Mouse (Mus musculus): ENCODE measurements around the gene Cdc42se1.
A peak's percentile ranks its signal among the peaks of the same experiment; 100 is the strongest.

The Cdc42se1 gene

DNA sequence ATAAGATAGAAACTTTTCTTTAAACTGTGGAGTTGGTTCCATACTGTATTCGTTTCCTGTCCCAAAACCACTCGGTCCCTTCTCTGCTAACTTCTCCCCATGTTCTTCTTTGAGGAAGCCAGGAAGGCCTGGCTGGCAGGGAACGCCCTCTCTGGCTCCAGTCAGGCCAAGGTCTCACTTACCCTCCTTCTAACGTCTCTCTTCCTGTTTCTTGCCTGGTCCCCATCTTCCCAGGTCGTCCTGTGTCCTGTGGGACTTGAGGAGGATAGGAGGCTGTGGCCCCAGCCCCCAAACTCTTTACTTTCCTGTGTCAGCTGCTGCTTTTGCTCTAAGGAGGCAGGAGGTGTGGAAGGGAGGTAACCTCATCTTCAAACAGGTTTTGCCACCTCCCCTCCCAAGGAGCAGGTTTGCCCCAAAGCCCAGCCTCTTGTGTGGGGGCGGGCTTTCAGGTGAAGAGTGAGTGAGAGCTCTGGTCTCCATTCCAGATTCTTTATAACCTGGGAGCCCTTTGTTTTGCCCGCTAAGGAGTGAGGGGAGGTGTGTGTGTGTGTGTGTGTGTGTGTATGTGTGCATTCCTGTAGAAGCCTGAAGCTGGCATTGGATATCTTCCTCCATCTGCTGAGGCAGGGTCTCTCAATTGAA lies 22.4 kb downstream of the Cdc42se1 start, which contains the start of gene Bnipl:
Bnipl (minus strand) TSS at position 411 of the 642 bp plus-strand sequence.
- DNase-seq (ENCODE audit: low spot score in 2 of 2), result no peak

DNA sequence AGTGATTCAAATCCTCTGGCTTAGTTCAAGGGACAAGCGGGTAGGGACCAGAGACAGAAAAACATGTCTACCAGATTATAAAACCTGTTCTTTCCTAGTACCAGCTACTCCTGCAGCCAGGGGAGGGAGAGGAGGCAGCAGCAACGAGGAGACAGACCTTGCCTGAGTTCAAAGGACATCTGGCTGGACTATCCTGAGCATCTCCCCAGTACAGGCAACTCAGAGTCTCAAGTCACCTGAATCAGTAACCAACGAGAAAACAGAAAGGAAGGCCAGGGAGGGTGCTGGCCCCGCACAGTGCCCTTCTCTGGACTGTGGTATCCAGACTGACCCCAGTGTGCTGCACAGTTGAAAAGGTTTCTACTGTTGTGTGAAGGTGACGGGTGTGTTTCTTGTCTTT lies 28.4 kb downstream of the Cdc42se1 start:
- no peak for DNase-seq (ENCODE audit: low spot score in 2 of 2)

DNA sequence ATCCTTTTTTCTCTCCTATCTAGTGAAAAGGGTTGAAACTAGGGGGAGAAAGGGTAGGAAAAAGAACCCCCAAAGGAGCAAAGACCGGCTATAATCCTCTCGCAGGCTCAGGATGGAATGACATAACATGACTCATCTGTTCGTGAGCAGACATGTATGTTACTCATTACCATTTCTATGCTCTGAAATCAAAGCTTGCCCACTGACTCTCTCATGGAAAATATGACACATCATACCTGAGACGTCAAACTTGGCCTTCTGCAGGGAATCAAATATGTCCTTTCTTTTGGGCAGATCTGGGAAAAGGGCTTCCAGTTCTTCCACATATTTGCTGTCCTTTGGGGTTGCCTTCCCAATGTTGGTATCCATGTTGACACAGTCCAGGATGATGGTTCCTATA lies 33.4 kb downstream of the Cdc42se1 start:
- no peak for DNase-seq (ENCODE audit: low spot score in 2 of 2)

DNA sequence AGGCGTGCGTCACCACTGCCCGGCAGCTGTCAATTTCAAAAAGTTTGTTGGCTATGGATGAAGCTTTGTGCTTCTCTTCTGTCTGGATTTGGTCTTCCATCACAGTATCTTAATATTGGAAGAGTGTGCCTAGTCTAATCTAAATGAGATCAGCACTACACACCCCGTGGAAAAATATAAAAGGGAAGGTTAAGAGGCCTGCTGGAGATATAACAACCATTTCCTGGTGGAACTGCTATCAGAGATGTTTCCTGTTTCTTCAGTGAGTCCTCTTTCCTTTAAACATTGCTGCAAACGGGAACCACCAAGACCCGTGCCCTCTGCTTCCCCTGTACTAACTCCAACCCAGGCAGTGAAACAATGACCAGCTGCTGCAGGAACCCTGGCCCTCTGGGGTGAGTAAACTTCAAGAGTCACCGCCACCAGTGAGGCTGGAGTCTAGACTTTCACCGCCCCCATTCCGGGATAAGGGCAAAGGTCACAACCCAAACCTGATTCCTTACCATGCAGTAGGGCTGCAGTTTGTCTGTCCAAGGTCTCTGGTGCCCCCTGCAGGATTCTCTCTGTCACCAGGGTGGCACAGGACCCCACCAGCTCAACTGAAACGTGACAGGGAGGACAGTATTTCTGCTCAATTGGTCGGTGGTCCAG lies 34.7 kb downstream of the Cdc42se1 start:
- DNase-seq (ENCODE audit: low spot score in 2 of 2), result peak; percentile 51 to 55

DNA sequence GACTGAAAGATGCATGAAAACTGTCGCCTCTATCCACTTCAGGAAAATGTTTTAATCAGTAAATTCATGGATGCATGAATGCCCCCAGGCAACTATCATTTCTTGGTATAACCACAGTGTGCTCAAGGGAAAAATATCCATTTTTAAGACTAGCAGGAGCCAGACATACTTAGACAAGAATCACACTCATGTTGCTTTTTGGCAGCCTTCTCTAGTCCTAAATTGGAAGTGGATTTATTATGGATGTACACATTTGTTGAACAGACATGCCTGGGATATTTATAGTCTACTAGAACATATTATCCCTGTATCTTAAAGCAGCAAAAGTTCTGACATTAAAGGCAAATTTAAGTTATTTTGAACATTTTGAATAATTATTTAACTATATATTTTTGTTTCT lies 36.2 kb downstream of the Cdc42se1 start:
- DNase-seq (ENCODE audit: low spot score in 2 of 2), result no peak

DNA sequence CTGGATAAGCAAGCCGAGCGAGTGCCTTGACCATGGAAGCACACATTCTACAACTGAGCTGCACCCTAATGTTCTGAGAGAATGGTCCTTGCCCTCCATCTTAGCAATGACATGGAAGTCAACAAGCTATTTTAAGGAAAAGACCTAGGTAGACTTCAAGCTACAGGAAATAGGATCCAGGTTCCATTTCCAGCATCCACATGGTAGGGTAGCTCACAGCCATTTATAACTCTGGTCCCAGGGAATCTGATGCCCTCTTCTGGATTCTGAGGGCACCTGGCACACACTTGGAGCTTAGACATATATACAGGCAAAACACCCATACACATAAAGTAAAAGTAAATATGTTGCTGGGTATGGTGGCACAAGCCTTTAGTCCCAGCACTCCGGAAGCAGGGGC lies 37.5 kb downstream of the Cdc42se1 start:
- DNase-seq (ENCODE audit: low spot score in 2 of 2), result no peak

DNA sequence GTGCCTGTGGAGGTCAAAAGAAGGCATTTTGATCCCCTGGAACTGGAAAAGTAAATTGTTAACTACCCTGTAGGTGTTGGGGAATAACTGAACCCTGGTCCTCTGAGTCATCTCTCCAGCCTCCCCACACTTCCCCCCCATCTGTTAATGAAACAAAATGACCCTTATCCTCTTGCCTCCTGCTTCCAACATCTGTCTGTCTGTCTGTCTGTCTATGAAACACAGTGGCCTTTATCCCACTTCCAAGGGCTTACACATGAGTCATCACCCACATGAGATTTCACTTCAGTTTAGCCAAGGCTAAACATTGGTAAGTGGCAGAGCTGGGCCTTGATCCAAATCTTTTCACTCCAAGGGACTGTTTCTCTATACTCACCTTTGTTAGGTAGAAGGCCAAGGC lies 39.3 kb downstream of the Cdc42se1 start:
- DNase-seq (ENCODE audit: low spot score in 2 of 2), result no peak

DNA sequence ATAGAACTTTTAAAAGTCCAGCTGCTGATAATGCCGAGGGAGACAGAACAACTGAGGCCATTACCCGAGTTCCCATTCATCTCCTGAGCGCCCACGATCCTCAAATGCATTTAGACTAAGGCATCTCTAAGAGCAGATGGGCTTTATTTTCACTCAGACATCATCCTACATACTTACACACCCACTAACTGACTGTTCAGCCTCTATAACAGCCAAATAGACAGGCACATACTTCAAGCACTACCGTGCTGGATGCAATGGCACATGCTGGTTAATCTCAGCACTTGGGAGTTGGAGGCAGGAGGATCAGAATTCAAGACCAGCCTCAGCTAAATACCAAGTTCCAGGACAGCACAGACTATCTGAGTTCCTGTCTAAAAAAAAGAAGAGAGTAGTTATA lies 41.3 kb downstream of the Cdc42se1 start:
- no peak for DNase-seq (ENCODE audit: low spot score in 2 of 2)

DNA sequence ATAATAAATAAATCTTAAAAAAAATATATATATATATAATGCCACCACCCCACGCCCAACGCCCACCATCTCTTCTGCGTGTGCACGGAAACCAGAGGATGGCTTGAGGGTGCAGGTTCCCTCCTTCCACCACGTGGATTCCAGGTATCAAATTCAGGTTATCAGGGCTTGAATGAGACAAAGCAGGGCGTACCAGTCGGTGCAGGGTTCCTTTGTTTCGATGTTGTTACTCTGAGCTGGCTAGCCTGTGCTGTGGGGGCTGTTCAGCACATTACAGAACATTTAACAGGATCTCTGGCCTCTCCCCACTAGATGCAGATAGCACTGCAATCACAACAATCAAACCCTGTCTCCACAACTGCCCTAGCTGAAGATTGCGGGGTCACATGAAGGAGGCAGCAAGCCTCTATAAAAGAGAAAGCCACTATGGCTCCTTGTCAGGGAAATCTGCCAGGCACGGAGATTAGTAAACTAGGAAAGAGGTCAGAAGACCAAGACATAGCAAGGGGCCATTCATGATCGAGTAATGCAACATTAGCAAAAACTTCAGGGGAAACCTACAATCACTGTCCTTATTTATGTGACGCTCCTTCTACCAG lies 42.3 kb downstream of the Cdc42se1 start:
- no peak for DNase-seq (ENCODE audit: low spot score in 2 of 2)

DNA sequence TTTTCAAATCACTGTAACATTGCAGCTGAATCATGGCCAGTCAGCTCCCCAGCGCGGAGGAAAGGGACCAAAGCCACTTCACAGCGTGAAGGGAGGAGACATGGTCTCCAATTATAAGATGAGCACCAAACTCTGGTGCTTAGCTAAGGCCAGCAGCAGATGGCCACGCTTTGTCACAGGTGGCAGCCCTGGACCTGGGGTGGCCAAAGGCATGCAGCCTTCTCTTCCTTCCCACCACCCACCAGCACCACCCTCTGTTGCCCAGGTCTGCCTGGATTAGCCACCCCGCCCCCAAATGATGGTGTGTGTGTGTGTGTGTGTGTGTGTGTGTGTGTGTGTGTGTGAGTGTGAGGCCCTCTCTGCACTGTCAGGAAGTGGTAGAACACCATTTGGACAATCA lies 44.9 kb downstream of the Cdc42se1 start:
- no peak for DNase-seq (ENCODE audit: low spot score in 2 of 2)

DNA sequence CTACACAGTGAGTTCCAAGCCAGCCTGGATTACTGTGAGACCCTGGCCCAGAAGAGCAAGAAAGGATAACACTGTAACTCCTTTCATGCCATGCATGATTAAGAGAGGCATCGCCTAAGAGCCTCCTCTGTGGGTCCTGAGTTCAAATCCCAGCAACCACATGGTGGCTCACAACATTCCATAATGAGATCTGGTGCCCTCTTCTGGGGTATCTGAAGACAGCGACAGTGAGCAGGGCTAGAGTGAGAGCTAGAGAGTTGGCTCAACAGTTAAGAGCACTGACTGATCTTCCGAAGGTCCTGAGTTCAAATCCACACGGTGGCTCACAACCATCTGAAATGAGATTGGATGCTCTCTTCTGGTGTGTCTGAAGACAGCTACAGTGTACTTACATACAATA lies 45.9 kb downstream of the Cdc42se1 start:
- no peak for DNase-seq (ENCODE audit: low spot score in 2 of 2)

DNA sequence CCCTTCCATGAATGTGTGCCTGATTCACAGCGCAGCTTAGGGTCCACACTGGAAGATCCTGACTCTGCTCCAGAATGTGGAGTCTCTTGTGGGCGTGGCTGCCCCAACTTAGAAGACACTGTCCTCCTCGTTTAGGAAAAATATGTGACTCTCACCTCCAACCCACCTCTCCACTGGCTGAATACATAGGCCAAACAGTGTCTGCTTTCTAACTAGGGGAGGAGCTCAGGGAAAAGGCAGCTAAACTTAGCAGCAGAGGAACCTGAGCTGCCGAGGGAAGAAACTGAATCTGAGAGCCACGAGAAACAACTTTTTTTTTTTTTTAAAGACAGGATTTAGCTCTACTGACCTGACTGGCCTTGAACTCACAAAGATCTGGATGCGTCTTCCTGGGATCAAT lies 46.6 kb downstream of the Cdc42se1 start:
- DNase-seq (ENCODE audit: low spot score in 2 of 2), result no peak

DNA sequence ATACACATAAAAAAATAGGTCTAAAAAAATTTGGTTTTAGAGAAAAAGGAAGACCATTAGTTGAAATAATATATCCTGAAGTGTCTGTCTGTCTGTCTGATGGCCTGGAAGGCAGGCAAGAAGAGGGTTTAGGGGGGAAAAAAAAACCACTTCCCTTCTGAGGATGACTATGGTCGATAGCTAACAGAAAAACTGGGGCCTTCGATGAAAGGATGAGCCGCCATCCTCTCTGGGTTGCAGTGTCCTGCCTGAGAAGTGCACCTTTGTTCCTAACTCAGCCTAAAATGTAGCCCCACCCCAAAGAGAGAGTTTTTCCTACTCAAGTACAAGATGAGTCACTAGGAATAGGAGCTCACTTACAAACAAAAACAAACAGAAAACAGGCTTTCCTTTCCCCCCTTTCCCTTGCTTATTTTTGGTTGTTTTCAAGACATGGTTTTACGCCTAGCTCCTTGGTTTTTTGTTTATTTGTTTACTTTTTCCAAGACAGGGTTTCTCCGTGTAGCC lies 47.9 kb downstream of the Cdc42se1 start:
- no peak for DNase-seq (ENCODE audit: low spot score in 2 of 2)

DNA sequence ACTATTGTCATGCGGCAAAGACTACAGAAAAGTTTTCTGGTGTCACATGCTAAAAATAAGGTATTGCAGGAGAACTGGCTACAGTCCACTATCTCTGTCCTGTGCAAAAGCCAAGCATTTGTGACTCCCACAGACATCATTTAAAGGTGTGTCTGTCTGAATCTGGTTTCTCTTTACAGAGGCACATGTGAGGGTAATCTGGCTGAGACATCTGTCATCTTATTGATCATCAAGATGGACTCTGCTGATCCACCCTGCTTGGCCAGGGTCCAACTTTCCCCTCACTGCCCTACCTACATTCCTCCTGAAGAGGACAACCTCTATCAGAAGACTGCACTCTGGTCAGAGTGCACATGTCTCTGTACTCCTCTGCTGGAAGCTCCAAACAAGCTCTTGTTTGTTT lies 48.6 kb downstream of the Cdc42se1 start:
- DNase-seq (ENCODE audit: low spot score in 2 of 2), result no peak

DNA sequence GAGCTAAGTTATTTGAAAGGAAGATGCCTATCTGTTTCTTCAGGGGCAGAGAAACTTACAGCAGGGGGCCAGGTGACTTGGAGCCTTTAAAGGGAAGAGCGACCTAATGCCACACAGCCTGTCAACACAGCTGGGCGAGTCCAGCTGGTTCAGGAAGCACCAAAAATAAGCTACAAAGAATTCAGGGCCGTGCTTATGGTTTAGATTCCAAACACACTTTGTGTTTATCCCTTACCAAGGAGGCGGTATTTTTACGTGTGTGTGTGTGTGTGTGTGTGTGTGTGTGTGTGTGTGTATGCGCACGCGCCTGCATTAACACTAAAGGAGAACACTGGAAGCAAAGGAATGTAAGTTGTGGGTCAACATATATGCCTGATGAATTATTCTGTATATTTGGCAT lies 52.2 kb downstream of the Cdc42se1 start:
- no peak for DNase-seq (ENCODE audit: low spot score in 2 of 2)

DNA sequence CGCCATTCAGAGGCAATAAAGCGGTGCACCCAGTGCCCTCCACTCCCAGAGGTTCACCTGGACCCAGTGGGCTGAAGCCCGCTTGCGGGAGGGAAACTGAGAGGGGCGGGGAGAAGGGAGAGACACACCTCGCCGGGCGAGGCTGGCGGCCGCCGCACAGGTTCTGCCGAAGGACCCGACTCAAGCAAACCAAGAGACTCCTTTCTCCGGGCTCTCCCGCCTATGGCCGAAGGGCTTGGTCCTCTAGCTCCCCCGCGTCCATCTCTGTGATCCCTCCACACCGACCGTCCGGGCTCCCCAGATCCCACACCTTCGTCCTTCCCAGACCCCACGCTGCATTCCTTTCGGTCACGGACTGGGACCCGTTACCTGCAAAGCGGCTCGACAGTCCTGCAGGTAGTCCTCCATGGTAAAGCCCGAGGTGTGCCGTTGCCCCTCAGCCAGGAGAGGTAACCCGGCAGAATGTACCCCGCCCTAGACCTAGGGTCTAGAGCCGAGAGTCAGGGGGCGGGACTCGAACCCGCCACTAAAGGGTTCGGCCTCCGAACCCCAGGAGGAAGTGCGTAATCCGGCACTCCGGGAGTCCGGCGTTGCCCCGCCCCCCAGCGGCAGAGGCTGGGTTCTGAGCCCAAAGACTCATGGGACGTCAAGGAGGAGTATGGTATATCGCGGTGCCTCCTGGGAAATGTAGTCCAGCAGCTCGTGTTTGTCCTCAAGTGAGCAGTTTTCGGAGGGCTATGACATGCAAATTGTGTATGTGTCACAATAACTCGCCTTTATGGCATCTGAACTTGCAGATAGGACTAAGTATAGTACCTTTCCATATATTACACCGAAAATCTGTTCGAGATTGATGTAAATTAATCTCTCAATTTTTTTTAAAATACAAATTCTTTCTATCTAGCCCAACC lies 52.9 kb downstream of the Cdc42se1 start, which contains the start of the genes Mindy1 and Prune1:
Mindy1 (plus strand) TSS at position 130 of the 911 bp plus-strand sequence.
Prune1 (minus strand) TSS at position 861 of the 911 bp plus-strand sequence.
- peak; percentile 96 to 98 for DNase-seq (ENCODE audit: low spot score in 2 of 2)

DNA sequence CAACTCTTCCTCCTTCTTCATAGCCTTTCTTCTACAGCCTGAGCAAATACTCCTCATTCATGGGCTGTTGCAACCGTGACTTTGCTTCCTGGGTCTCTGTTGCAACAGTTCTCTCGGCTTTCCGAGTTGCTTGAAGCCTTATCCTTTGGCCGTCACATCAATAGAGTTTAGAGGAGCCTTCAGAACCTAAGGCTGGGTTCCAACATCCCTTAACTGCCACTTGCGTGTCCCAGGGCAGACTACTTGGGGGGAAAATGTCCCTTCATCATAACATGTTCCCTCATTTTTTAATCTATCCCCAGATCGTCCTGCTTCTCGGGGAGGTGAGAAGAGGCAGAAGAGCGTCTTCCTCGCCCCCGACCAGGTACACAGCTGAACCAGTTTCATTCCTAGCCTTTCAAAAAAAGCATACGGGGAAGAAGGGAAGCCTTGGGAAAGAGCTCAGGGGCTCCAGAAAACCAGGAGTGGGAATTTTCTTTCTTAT lies 53.9 kb downstream of the Cdc42se1 start:
- no peak for DNase-seq (ENCODE audit: low spot score in 2 of 2)

DNA sequence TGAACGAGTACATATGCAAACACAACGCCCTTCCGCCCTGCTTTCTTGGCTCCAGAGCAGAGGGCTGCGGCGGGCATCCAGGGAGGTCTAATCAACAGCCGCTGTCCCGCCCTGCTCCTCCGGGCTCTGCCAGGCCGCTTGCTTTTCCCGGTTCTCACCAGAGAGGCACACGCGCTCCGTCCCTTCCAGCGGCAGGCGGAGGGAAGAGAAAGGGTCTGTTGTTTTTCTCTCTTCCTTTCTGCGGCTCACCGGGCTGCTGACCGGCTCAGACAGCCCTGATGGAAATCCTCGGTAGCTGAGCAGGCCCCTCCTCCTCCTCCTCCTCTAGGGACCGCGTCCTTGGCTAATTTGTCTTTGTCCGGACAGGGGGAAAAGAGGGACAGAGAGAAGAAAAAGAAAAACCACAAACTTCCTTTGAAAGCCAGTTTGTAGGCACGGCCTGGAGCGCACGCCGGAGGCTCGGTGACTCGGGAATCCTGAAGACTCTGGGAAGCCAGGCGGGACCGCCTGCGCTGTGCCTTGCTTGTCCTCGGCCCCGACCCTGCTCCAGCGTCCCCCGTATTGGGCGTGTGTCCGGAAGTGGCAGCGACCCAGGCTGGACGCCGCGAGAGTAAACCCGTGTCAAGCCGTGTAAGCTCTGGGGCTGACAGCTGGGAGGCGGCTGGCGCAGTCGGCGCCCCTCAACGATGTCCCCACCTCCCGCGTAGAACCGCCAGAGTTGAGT lies 54.5 kb downstream of the Cdc42se1 start:
- DNase-seq (ENCODE audit: low spot score in 2 of 2), result peak; percentile 56 to 63

DNA sequence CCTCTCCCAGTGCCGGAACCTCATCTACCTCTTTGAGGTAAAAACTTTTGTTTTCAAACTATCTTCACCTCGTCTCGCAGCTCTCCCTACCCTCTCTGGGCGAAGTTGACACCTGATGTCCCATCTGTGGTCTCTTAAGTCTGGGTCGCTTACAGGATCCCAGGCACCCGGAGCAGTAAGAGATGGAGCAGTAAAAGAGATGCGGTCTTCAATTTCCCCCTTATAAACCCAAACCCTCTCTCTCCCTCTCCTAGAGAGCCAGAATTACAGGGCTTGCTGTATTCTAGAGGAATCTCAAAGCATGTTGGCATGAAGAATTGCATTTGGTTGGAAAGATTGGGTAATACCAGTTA lies 55.0 kb downstream of the Cdc42se1 start:
- DNase-seq (ENCODE audit: low spot score in 2 of 2), result no peak

DNA sequence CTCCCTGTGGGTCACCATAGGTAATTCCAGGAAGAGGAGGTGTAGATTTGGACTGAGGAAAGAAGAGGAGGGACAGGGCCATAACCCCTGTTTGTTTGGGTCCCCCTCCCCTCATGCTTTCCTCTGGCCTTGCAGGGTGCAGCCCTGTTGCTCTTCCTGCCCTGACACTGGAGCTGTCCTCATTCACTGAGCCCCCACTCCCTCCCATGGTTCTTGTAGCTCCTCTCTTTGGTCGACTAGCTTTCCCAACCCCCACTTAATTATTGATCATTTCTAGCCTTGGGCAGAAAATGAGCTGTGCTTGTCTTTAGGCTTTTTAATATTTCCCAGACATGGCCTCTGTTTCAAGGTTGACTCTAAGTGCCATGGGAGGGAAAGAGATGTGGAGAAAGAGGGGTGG lies 55.5 kb downstream of the Cdc42se1 start:
- DNase-seq (ENCODE audit: low spot score in 2 of 2), result no peak
